Mouse (Mus musculus) embryonic facial prominence, embryonic 14.5 days (tissue): ENCODE results near the gene Ubap1. TPM values are rescaled to one million over a fixed set of nuclear protein-coding genes. Genes with fewer than 3 reads are reported as not detected.
A peak's percentile ranks its signal among the peaks of the same experiment; 100 is the strongest.

Experiments used
- ATAC-seq: fragments of 200-750 bp; cut with Nextera tagmentation; 2 replicates; pipeline ENCODE4 v1.8.0; 2017; ENCODE audit warnings: low read depth, moderate number of reproducible peaks, moderate TSS enrichment
- DNase-seq: peaks from one replicate; pipeline ENCODE4 v3.0.0-alpha.2; 2015; ENCODE audit warnings: low spot score
- H3K27ac ChIP-seq: fragments of 300-500 bp; sonication (generic); replicated peaks from 2 replicates; pipeline ENCODE4 v1.5.1; 2014; ENCODE audit warnings: low read depth, mild to moderate bottlenecking, low read length, moderate library complexity
- H3K27me3 ChIP-seq: fragments of 300-500 bp; sonication (generic); replicated peaks from 2 replicates; pipeline ENCODE4 v1.6.1; 2014; ENCODE audit warnings: low read length; ENCODE audit not compliant: control insufficient read depth, insufficient read depth
- H3K36me3 ChIP-seq: fragments of 300-500 bp; sonication (generic); 2 replicates; pipeline ENCODE4 v1.6.1; 2014; ENCODE audit warnings: low read length, mixed read lengths; ENCODE audit not compliant: control insufficient read depth, insufficient read depth
- H3K4me1 ChIP-seq: fragments of 300-500 bp; sonication (generic); 2 replicates; pipeline ENCODE4 v1.6.1; 2014; ENCODE audit warnings: antibody characterized with exemption, low read length; ENCODE audit not compliant: control insufficient read depth, insufficient read depth
- H3K4me2 ChIP-seq: fragments of 300-500 bp; sonication (generic); 2 replicates; pipeline ENCODE4 v1.6.1; 2014; ENCODE audit warnings: low read depth, mild to moderate bottlenecking, low read length, moderate library complexity, mixed read lengths
- H3K4me3 ChIP-seq: fragments of 300-500 bp; sonication (generic); 2 replicates; pipeline ENCODE4 v1.5.1; 2014; ENCODE audit warnings: low read depth, mild to moderate bottlenecking, low read length
- H3K9ac ChIP-seq: fragments of 300-500 bp; sonication (generic); 2 replicates; pipeline ENCODE4 v1.6.1; 2014; ENCODE audit warnings: low read depth, mild to moderate bottlenecking, low read length, moderate library complexity, mixed read lengths
- H3K9me3 ChIP-seq: fragments of 300-500 bp; sonication (generic); 2 replicates; pipeline ENCODE4 v1.6.1; 2016; ENCODE audit warnings: low read length; ENCODE audit not compliant: control insufficient read depth
- WGBS: fragments of 180-500 bp; shearing (Covaris S2); extraction: QIAGEN DNeasy Blood & Tissue Kit; methylation state at CpG from one replicate; pipeline ENCODE4 v1.1.7; 2014; 5-methylcytosine and 5-hydroxymethylcytosine counted together
- polyA plus RNA-seq: library from polyadenylated mRNA; unstranded; fragments of >200 nt; fragmentation: Nextera tagmentation; extraction: Ambion mirVana; gene quantifications from 2 replicates; pipeline ENCODE4 v1.2.1, GENCODE M21; 2014

Ubap1 gene
- polyA plus RNA-seq = 44.8 and 46.6 TPM in 2 replicates

- WGBS = under 1% methylated on average over 25 of the region's 31 CpGs
- ATAC-seq = peak; percentile 97
- Histone ChIP-seq H3K4me1 (peaks cover 10% of the 10 kb centered on the region), H3K27me3 (no peaks in the 10 kb centered on the region), H3K4me3 (peak within 1 kb of the TSS; percentile 68), H3K4me2 (peak within 1 kb of the TSS; percentile 76), H3K9ac (peak within 1 kb of the TSS; percentile 80), H3K27ac (peak within 1 kb of the TSS; percentile 92), H3K9me3 (no peaks in the 10 kb centered on the region), H3K36me3 (peaks cover 10% of the 10 kb centered on the region)
- peak; percentile 99 for DNase-seq
These were observed at the start of gene Ubap1 for GRCm38 (mm10) chr4:41348584-41349198. Gene Ubap1 (plus strand): TSS chr4:41348996.

- Histone ChIP-seq H3K4me1 (no peaks in the 10 kb centered on the region), H3K9me3 (no peaks in the 10 kb centered on the region), H3K4me2 (no peak overlapping the region), H3K36me3 (peaks cover 68% of the 10 kb centered on the region), H3K27me3 (no peaks in the 10 kb centered on the region), H3K4me3 (no peak overlapping the region), H3K27ac (no peak overlapping the region), H3K9ac (no peak overlapping the region)
- no peak for DNase-seq
- WGBS = 89% methylated on average over 7 of the region's 7 CpGs
- no peak for ATAC-seq
These were observed 45.1 kb upstream of the Ubap1 start for GRCm38 (mm10) chr4:41303671-41304070.

GRCm38 (mm10) chr4:41304302-41304701 lies 44.5 kb upstream of the Ubap1 start:
- WGBS = 61% methylated on average over 3 of the region's 3 CpGs
- no peak for DNase-seq

GRCm38 (mm10) chr4:41307406-41307805 lies 41.4 kb upstream of the Ubap1 start:
- Histone ChIP-seq H3K4me1 (no peaks in the 10 kb centered on the region), H3K27ac (no peak overlapping the region), H3K9me3 (no peaks in the 10 kb centered on the region), H3K4me3 (no peak overlapping the region), H3K4me2 (no peak overlapping the region), H3K27me3 (no peaks in the 10 kb centered on the region), H3K9ac (no peak overlapping the region), H3K36me3 (peaks cover 67% of the 10 kb centered on the region)
- DNase-seq (no peak), ATAC-seq (no peak)
- WGBS = 65% methylated on average over 6 of the region's 6 CpGs

More at GRCm38 (mm10) chr4:41304302-41304701, 44.5 kb upstream of the Ubap1 start:
- Histone ChIP-seq H3K4me1 (no peaks in the 10 kb centered on the region), H3K4me3 (no peak overlapping the region), H3K36me3 (peaks cover 68% of the 10 kb centered on the region), H3K27ac (no peak overlapping the region), H3K9me3 (no peaks in the 10 kb centered on the region), H3K4me2 (no peak overlapping the region), H3K9ac (no peak overlapping the region), H3K27me3 (no peaks in the 10 kb centered on the region)
- no peak for ATAC-seq

- H3K4me3 ChIP-seq = no peak overlapping the region
- DNase-seq (no peak), ATAC-seq (no peak)
- H3K4me1 ChIP-seq = peaks cover 12% of the 10 kb centered on the region; the same call in 1 of the 2 replicates
- peaks cover 56% of the 10 kb centered on the region for H3K36me3 ChIP-seq
- no peak overlapping the region for H3K9ac ChIP-seq
- H3K27me3 ChIP-seq = no peaks in the 10 kb centered on the region
- no peak overlapping the region for H3K27ac ChIP-seq
- 91% methylated on average over 9 of the region's 9 CpGs for WGBS
- no peak overlapping the region for H3K4me2 ChIP-seq
- H3K9me3 ChIP-seq = no peaks in the 10 kb centered on the region
These were observed 37.9 kb upstream of the Ubap1 start for GRCm38 (mm10) chr4:41310567-41311563.

GRCm38 (mm10) chr4:41313722-41314121 lies 35.1 kb upstream of the Ubap1 start:
- Histone ChIP-seq H3K36me3 (peaks cover 39% of the 10 kb centered on the region), H3K4me3 (peak overlapping the region; percentile 100), H3K27me3 (no peaks in the 10 kb centered on the region), H3K27ac (peak overlapping the region; percentile 98), H3K9ac (peak overlapping the region; percentile 98), H3K9me3 (no peaks in the 10 kb centered on the region), H3K4me1 (peaks cover 12% of the 10 kb centered on the region; the same call in 1 of the 2 replicates), H3K4me2 (peak overlapping the region; percentile 91)
- 11% methylated on average over 14 of the region's 14 CpGs for WGBS
- ATAC-seq (no peak), DNase-seq (no peak)

GRCm38 (mm10) chr4:41314141-41315129 lies 34.4 kb upstream of the Ubap1 start, which contains the start of gene Dcaf12:
Gene Dcaf12 (minus strand): TSS chr4:41314889.
- DNase-seq = peak; percentile 99
- peak within 1 kb of the TSS; percentile 98 for H3K9ac ChIP-seq
- H3K4me2 ChIP-seq = peak within 1 kb of the TSS; percentile 91
- H3K36me3 ChIP-seq = peaks cover 32% of the 10 kb centered on the region
- under 1% methylated on average over 58 of the region's 70 CpGs for WGBS
- H3K27me3 ChIP-seq = no peaks in the 10 kb centered on the region
- peak within 1 kb of the TSS; percentile 98 for H3K27ac ChIP-seq
- H3K4me1 ChIP-seq = peaks cover 12% of the 10 kb centered on the region; the same call in 1 of the 2 replicates
- H3K9me3 ChIP-seq = no peaks in the 10 kb centered on the region
- H3K4me3 ChIP-seq = peak within 1 kb of the TSS; percentile 100
- peak; percentile 98 for ATAC-seq
